Mouse (Mus musculus): ENCODE results near the gene Amigo3. TPM values are rescaled to one million over a fixed set of nuclear protein-coding genes. Genes with fewer than 3 reads are reported as not detected.

Gene Amigo3
- polyA plus RNA-seq, 1 experiment from 2014 or later = 2.9 TPM

- 95% methylated on average over 7 of the region's 7 CpGs for WGBS
- no peak overlapping the region for H3K4me3 ChIP-seq (replicated peaks; ENCODE audit: low read length)
- H3K9ac ChIP-seq = no peak overlapping the region
- H3K4me2 ChIP-seq (replicated peaks) = no peak overlapping the region
- no peaks in the 10 kb centered on the region for H3K27me3 ChIP-seq (ENCODE audit: control insufficient read depth, insufficient read depth, low read length)
- no peaks in the 10 kb centered on the region for H3K9me3 ChIP-seq (ENCODE audit: control insufficient read depth, low read length)
- H3K4me1 ChIP-seq (replicated peaks; ENCODE audit: control insufficient read depth, insufficient read depth, low read length) = peaks cover 16% of the 10 kb centered on the region
- DNase-seq (ENCODE audit: low spot score) (no peak), ATAC-seq (ENCODE audit: low FRiP score) (no peak)
- peaks cover 72% of the 10 kb centered on the region for H3K36me3 ChIP-seq (replicated peaks; ENCODE audit: control insufficient read depth, insufficient read depth)
- no peak overlapping the region for H3K27ac ChIP-seq
Measured at GRCm38 (mm10) chr9:108090611-108091120, 37.7 kb downstream of the Amigo3 start.

- peak overlapping the region; percentile 80 for H3K4me2 ChIP-seq (replicated peaks)
- DNase-seq (ENCODE audit: low spot score) = no peak
- H3K27ac ChIP-seq = no peak overlapping the region
- H3K9ac ChIP-seq = peak overlapping the region; percentile 73
- H3K9me3 ChIP-seq (ENCODE audit: control insufficient read depth, low read length) = no peaks in the 10 kb centered on the region
- WGBS = 73% methylated on average over 10 of the region's 10 CpGs
- H3K4me1 ChIP-seq (replicated peaks; ENCODE audit: control insufficient read depth, insufficient read depth, low read length) = peaks cover 16% of the 10 kb centered on the region
- peaks cover 57% of the 10 kb centered on the region for H3K36me3 ChIP-seq (replicated peaks; ENCODE audit: control insufficient read depth, insufficient read depth)
- H3K27me3 ChIP-seq (ENCODE audit: control insufficient read depth, insufficient read depth, low read length) = no peaks in the 10 kb centered on the region
- H3K4me3 ChIP-seq (replicated peaks; ENCODE audit: low read length) = peak overlapping the region; percentile 59
- no peak for ATAC-seq (ENCODE audit: low FRiP score)
Measured at GRCm38 (mm10) chr9:108093586-108093985, 40.6 kb downstream of the Amigo3 start.

- Histone ChIP-seq H3K4me3 (replicated peaks; ENCODE audit: low read length) (peak within 1 kb of the TSS; percentile 59), H3K27me3 (ENCODE audit: control insufficient read depth, insufficient read depth, low read length) (no peaks in the 10 kb centered on the region), H3K9ac (peak within 1 kb of the TSS; percentile 73), H3K9me3 (ENCODE audit: control insufficient read depth, low read length) (no peaks in the 10 kb centered on the region), H3K27ac (peak within 1 kb of the TSS; percentile 64), H3K4me2 (replicated peaks) (peak within 1 kb of the TSS; percentile 80), H3K4me1 (replicated peaks; ENCODE audit: control insufficient read depth, insufficient read depth, low read length) (peaks cover 16% of the 10 kb centered on the region), H3K36me3 (replicated peaks; ENCODE audit: control insufficient read depth, insufficient read depth) (peaks cover 57% of the 10 kb centered on the region)
- 0% methylated on average over 51 of the region's 52 CpGs for WGBS
- ATAC-seq (ENCODE audit: low FRiP score) (peak; percentile 92), DNase-seq (ENCODE audit: low spot score) (peak; percentile 84)
Measured at GRCm38 (mm10) chr9:108094184-108094941, 41.4 kb downstream of the Amigo3 start, which contains the start of gene Apeh. TSS of gene Apeh (minus strand) at chr9:108094606.

- Histone ChIP-seq H3K27me3 (ENCODE audit: control insufficient read depth, insufficient read depth, low read length) (no peaks in the 10 kb centered on the region), H3K9ac (peak overlapping the region; percentile 73), H3K4me2 (replicated peaks) (peak overlapping the region; percentile 80), H3K4me1 (replicated peaks; ENCODE audit: control insufficient read depth, insufficient read depth, low read length) (peaks cover 16% of the 10 kb centered on the region), H3K9me3 (ENCODE audit: control insufficient read depth, low read length) (no peaks in the 10 kb centered on the region), H3K4me3 (replicated peaks; ENCODE audit: low read length) (peak overlapping the region; percentile 59), H3K36me3 (replicated peaks; ENCODE audit: control insufficient read depth, insufficient read depth) (peaks cover 57% of the 10 kb centered on the region), H3K27ac (peak overlapping the region; percentile 64; the same call in 1 of the 2 replicates)
- DNase-seq (ENCODE audit: low spot score) (no peak), ATAC-seq (ENCODE audit: low FRiP score) (peak; percentile 3; the same call in 1 of the 2 replicates)
- WGBS = under 1% methylated on average over 16 of the region's 16 CpGs
Measured at GRCm38 (mm10) chr9:108094998-108095411, 42.0 kb downstream of the Amigo3 start.

GRCm38 (mm10) chr9:108095518-108095917, 42.6 kb downstream of the Amigo3 start:
- 18% methylated on average over 3 of the region's 3 CpGs for WGBS
- H3K36me3 ChIP-seq (replicated peaks; ENCODE audit: control insufficient read depth, insufficient read depth) = peaks cover 53% of the 10 kb centered on the region
- no peak overlapping the region; the same call in 1 of the 2 replicates for H3K9ac ChIP-seq

GRCm38 (mm10) chr9:108095949-108096712, 43.2 kb downstream of the Amigo3 start:
- Histone ChIP-seq H3K9ac (no peak overlapping the region), H3K36me3 (replicated peaks; ENCODE audit: control insufficient read depth, insufficient read depth) (peaks cover 50% of the 10 kb centered on the region), H3K4me1 (replicated peaks; ENCODE audit: control insufficient read depth, insufficient read depth, low read length) (peaks cover 16% of the 10 kb centered on the region), H3K4me2 (replicated peaks) (no peak overlapping the region), H3K9me3 (ENCODE audit: control insufficient read depth, low read length) (no peaks in the 10 kb centered on the region), H3K4me3 (replicated peaks; ENCODE audit: low read length) (no peak overlapping the region), H3K27ac (no peak overlapping the region), H3K27me3 (ENCODE audit: control insufficient read depth, insufficient read depth, low read length) (no peaks in the 10 kb centered on the region)
- ATAC-seq (ENCODE audit: low FRiP score) = no peak
- WGBS = 63% methylated on average over 10 of the region's 10 CpGs
- DNase-seq (ENCODE audit: low spot score) = no peak

More at GRCm38 (mm10) chr9:108095518-108095917, 42.6 kb downstream of the Amigo3 start:
- DNase-seq (ENCODE audit: low spot score) (peak; percentile 74), ATAC-seq (ENCODE audit: low FRiP score) (no peak)
- H3K4me2 ChIP-seq (replicated peaks) = peak overlapping the region; percentile 80
- no peaks in the 10 kb centered on the region for H3K9me3 ChIP-seq (ENCODE audit: control insufficient read depth, low read length)
- H3K27ac ChIP-seq = no peak overlapping the region
- H3K4me1 ChIP-seq (replicated peaks; ENCODE audit: control insufficient read depth, insufficient read depth, low read length) = peaks cover 16% of the 10 kb centered on the region
- no peaks in the 10 kb centered on the region for H3K27me3 ChIP-seq (ENCODE audit: control insufficient read depth, insufficient read depth, low read length)
- peak overlapping the region; percentile 59; the same call in 1 of the 2 replicates for H3K4me3 ChIP-seq (replicated peaks; ENCODE audit: low read length)

- DNase-seq (ENCODE audit: low spot score) (no peak), ATAC-seq (ENCODE audit: low FRiP score) (no peak)
- peaks cover 62% of the 10 kb centered on the region for H3K36me3 ChIP-seq (replicated peaks; ENCODE audit: control insufficient read depth, insufficient read depth)
- WGBS = 88% methylated on average over 8 of the region's 8 CpGs
- H3K9me3 ChIP-seq (ENCODE audit: control insufficient read depth, low read length) = no peaks in the 10 kb centered on the region
- no peaks in the 10 kb centered on the region for H3K27me3 ChIP-seq (ENCODE audit: control insufficient read depth, insufficient read depth, low read length)
- H3K4me2 ChIP-seq (replicated peaks) = no peak overlapping the region
- peaks cover 7% of the 10 kb centered on the region for H3K4me1 ChIP-seq (replicated peaks; ENCODE audit: control insufficient read depth, insufficient read depth, low read length)
- no peak overlapping the region for H3K27ac ChIP-seq
- no peak overlapping the region for H3K9ac ChIP-seq
- no peak overlapping the region for H3K4me3 ChIP-seq (replicated peaks; ENCODE audit: low read length)
Measured at GRCm38 (mm10) chr9:108099619-108100018, 46.7 kb downstream of the Amigo3 start.

- Histone ChIP-seq H3K4me2 (replicated peaks) (no peak overlapping the region), H3K9me3 (ENCODE audit: control insufficient read depth, low read length) (no peaks in the 10 kb centered on the region), H3K4me3 (replicated peaks; ENCODE audit: low read length) (no peak overlapping the region), H3K36me3 (replicated peaks; ENCODE audit: control insufficient read depth, insufficient read depth) (peaks cover 70% of the 10 kb centered on the region), H3K9ac (no peak overlapping the region), H3K4me1 (replicated peaks; ENCODE audit: control insufficient read depth, insufficient read depth, low read length) (peaks cover 3% of the 10 kb centered on the region; the same call in 1 of the 2 replicates), H3K27ac (no peak overlapping the region), H3K27me3 (ENCODE audit: control insufficient read depth, insufficient read depth, low read length) (no peaks in the 10 kb centered on the region)
- ATAC-seq (ENCODE audit: low FRiP score) (no peak), DNase-seq (ENCODE audit: low spot score) (no peak)
- WGBS = 34% methylated on average over 31 of the region's 31 CpGs
Measured at GRCm38 (mm10) chr9:108104766-108105548, 52.0 kb downstream of the Amigo3 start.

Measured in hindbrain, embryonic 14.5 days (tissue).